Mouse (Mus musculus): ENCODE results near the gene Bend4. TPM values are rescaled to one million over a fixed set of nuclear protein-coding genes. Genes with fewer than 3 reads are reported as not detected.
A peak's percentile ranks its signal among the peaks of the same experiment; 100 is the strongest.

Bend4 gene
- polyA plus RNA-seq, 1 experiment from 2014 or later, result 16.0 TPM

- peaks cover 10% of the 10 kb centered on the region; the same call in 1 of the 2 replicates for H3K27me3 ChIP-seq (ENCODE audit: control insufficient read depth, insufficient read depth, low read length)
- no peaks in the 10 kb centered on the region for H3K9me3 ChIP-seq (ENCODE audit: control insufficient read depth, low read length)
- 0 out of 2 replicates have a peak, but pooled peaks cover 3% of the 10 kb centered on the region for H3K4me1 ChIP-seq (ENCODE audit: control insufficient read depth, insufficient read depth, low read length)
- peak overlapping the region; percentile 73 for H3K9ac ChIP-seq (ENCODE audit: low read length)
- peak overlapping the region; percentile 30; the same call in 1 of the 2 replicates for H3K27ac ChIP-seq (replicated peaks; ENCODE audit: low read depth, low read length)
- no peaks in the 10 kb centered on the region for H3K36me3 ChIP-seq (ENCODE audit: control insufficient read depth, insufficient read depth, low read length)
- WGBS, result under 1% methylated on average over 89 of the region's 121 CpGs
- H3K4me3 ChIP-seq (ENCODE audit: low read depth, low read length), result peak overlapping the region; percentile 65
- peak; percentile 37 for ATAC-seq (ENCODE audit: insufficient number of reproducible peaks, low FRiP score, low TSS enrichment, low read depth)
- peak overlapping the region; percentile 85 for H3K4me2 ChIP-seq (ENCODE audit: low read depth, severe bottlenecking)
- peak; percentile 50 for DNase-seq (ENCODE audit: low spot score)
These were observed 1.4 kb downstream of the Bend4 start for GRCm38 (mm10) chr5:67426478-67427442.

GRCm38 (mm10) chr5:67426011-67426410 lies 2.1 kb downstream of the Bend4 start:
- no peaks in the 10 kb centered on the region for H3K9me3 ChIP-seq (ENCODE audit: control insufficient read depth, low read length)
- peak overlapping the region; percentile 73 for H3K9ac ChIP-seq (ENCODE audit: low read length)
- 16% methylated on average over 5 of the region's 5 CpGs for WGBS
- peak overlapping the region; percentile 85 for H3K4me2 ChIP-seq (ENCODE audit: low read depth, severe bottlenecking)
- peak overlapping the region; percentile 65 for H3K4me3 ChIP-seq (ENCODE audit: low read depth, low read length)
- H3K27me3 ChIP-seq (ENCODE audit: control insufficient read depth, insufficient read depth, low read length), result peaks cover 10% of the 10 kb centered on the region; the same call in 1 of the 2 replicates
- 0 out of 2 replicates have a peak, but pooled peaks cover 3% of the 10 kb centered on the region for H3K4me1 ChIP-seq (ENCODE audit: control insufficient read depth, insufficient read depth, low read length)
- no peak overlapping the region for H3K27ac ChIP-seq (replicated peaks; ENCODE audit: low read depth, low read length)
- ATAC-seq (ENCODE audit: insufficient number of reproducible peaks, low FRiP score, low TSS enrichment, low read depth) (no peak), DNase-seq (ENCODE audit: low spot score) (no peak)
- H3K36me3 ChIP-seq (ENCODE audit: control insufficient read depth, insufficient read depth, low read length), result no peaks in the 10 kb centered on the region

GRCm38 (mm10) chr5:67424636-67425035 lies 3.5 kb downstream of the Bend4 start:
- Histone ChIP-seq H3K4me2 (ENCODE audit: low read depth, severe bottlenecking) (no peak overlapping the region), H3K9me3 (ENCODE audit: control insufficient read depth, low read length) (no peaks in the 10 kb centered on the region), H3K36me3 (ENCODE audit: control insufficient read depth, insufficient read depth, low read length) (no peaks in the 10 kb centered on the region), H3K4me1 (ENCODE audit: control insufficient read depth, insufficient read depth, low read length) (0 out of 2 replicates have a peak, but pooled peaks cover 3% of the 10 kb centered on the region), H3K4me3 (ENCODE audit: low read depth, low read length) (no peak overlapping the region), H3K27ac (replicated peaks; ENCODE audit: low read depth, low read length) (no peak overlapping the region), H3K9ac (ENCODE audit: low read length) (no peak overlapping the region), H3K27me3 (ENCODE audit: control insufficient read depth, insufficient read depth, low read length) (peaks cover 10% of the 10 kb centered on the region; the same call in 1 of the 2 replicates)
- no peak for ATAC-seq (ENCODE audit: insufficient number of reproducible peaks, low FRiP score, low TSS enrichment, low read depth)
- peak; percentile 56 for DNase-seq (ENCODE audit: low spot score)
- WGBS, result 34% methylated on average over 3 of the region's 3 CpGs

- H3K36me3 ChIP-seq (ENCODE audit: control insufficient read depth, insufficient read depth, low read length), result no peaks in the 10 kb centered on the region
- no peak overlapping the region for H3K4me3 ChIP-seq (ENCODE audit: low read depth, low read length)
- no peak for DNase-seq (ENCODE audit: low spot score)
- H3K4me2 ChIP-seq (ENCODE audit: low read depth, severe bottlenecking), result no peak overlapping the region
- no peak overlapping the region for H3K27ac ChIP-seq (replicated peaks; ENCODE audit: low read depth, low read length)
- no peak overlapping the region for H3K9ac ChIP-seq (ENCODE audit: low read length)
- 0 out of 2 replicates have a peak, but pooled peaks cover 3% of the 10 kb centered on the region for H3K4me1 ChIP-seq (ENCODE audit: control insufficient read depth, insufficient read depth, low read length)
- WGBS, result 89% methylated on average over 2 of the region's 2 CpGs
- no peaks in the 10 kb centered on the region for H3K9me3 ChIP-seq (ENCODE audit: control insufficient read depth, low read length)
- peaks cover 10% of the 10 kb centered on the region; the same call in 1 of the 2 replicates for H3K27me3 ChIP-seq (ENCODE audit: control insufficient read depth, insufficient read depth, low read length)
- no peak for ATAC-seq (ENCODE audit: insufficient number of reproducible peaks, low FRiP score, low TSS enrichment, low read depth)
These were observed 4.1 kb downstream of the Bend4 start for GRCm38 (mm10) chr5:67423963-67424362.

- no peak overlapping the region for H3K27ac ChIP-seq (replicated peaks; ENCODE audit: low read depth, low read length)
- 81% methylated on average over 9 of the region's 9 CpGs for WGBS
- 0 out of 2 replicates have a peak, but pooled peaks cover 3% of the 10 kb centered on the region for H3K4me1 ChIP-seq (ENCODE audit: control insufficient read depth, insufficient read depth, low read length)
- no peak overlapping the region for H3K4me2 ChIP-seq (ENCODE audit: low read depth, severe bottlenecking)
- H3K9me3 ChIP-seq (ENCODE audit: control insufficient read depth, low read length), result no peaks in the 10 kb centered on the region
- no peak for DNase-seq (ENCODE audit: low spot score)
- no peak for ATAC-seq (ENCODE audit: insufficient number of reproducible peaks, low FRiP score, low TSS enrichment, low read depth)
- H3K4me3 ChIP-seq (ENCODE audit: low read depth, low read length), result no peak overlapping the region
- no peak overlapping the region for H3K9ac ChIP-seq (ENCODE audit: low read length)
- no peaks in the 10 kb centered on the region for H3K36me3 ChIP-seq (ENCODE audit: control insufficient read depth, insufficient read depth, low read length)
- peaks cover 10% of the 10 kb centered on the region; the same call in 1 of the 2 replicates for H3K27me3 ChIP-seq (ENCODE audit: control insufficient read depth, insufficient read depth, low read length)
These were observed 4.8 kb downstream of the Bend4 start for GRCm38 (mm10) chr5:67423326-67423725.

- Histone ChIP-seq H3K4me1 (ENCODE audit: control insufficient read depth, insufficient read depth, low read length) (no peaks in the 10 kb centered on the region), H3K4me3 (ENCODE audit: low read depth, low read length) (no peak overlapping the region), H3K27ac (replicated peaks; ENCODE audit: low read depth, low read length) (no peak overlapping the region), H3K4me2 (ENCODE audit: low read depth, severe bottlenecking) (no peak overlapping the region), H3K27me3 (ENCODE audit: control insufficient read depth, insufficient read depth, low read length) (no peaks in the 10 kb centered on the region), H3K9me3 (ENCODE audit: control insufficient read depth, low read length) (no peaks in the 10 kb centered on the region), H3K9ac (ENCODE audit: low read length) (no peak overlapping the region), H3K36me3 (ENCODE audit: control insufficient read depth, insufficient read depth, low read length) (peaks cover 6% of the 10 kb centered on the region; the same call in 1 of the 2 replicates)
- 79% methylated on average over 4 of the region's 4 CpGs for WGBS
- DNase-seq (ENCODE audit: low spot score), result no peak
- no peak for ATAC-seq (ENCODE audit: insufficient number of reproducible peaks, low FRiP score, low TSS enrichment, low read depth)
These were observed 8.7 kb downstream of the Bend4 start for GRCm38 (mm10) chr5:67419407-67419806.

GRCm38 (mm10) chr5:67411475-67411874 lies 16.6 kb downstream of the Bend4 start:
- DNase-seq (ENCODE audit: low spot score) (no peak), ATAC-seq (ENCODE audit: insufficient number of reproducible peaks, low FRiP score, low TSS enrichment, low read depth) (no peak)
- peaks cover 6% of the 10 kb centered on the region; the same call in 1 of the 2 replicates for H3K4me1 ChIP-seq (ENCODE audit: control insufficient read depth, insufficient read depth, low read length)
- 0 out of 2 replicates have a peak, but pooled peaks cover 2% of the 10 kb centered on the region for H3K36me3 ChIP-seq (ENCODE audit: control insufficient read depth, insufficient read depth, low read length)
- no peaks in the 10 kb centered on the region for H3K9me3 ChIP-seq (ENCODE audit: control insufficient read depth, low read length)
- no peak overlapping the region for H3K4me3 ChIP-seq (ENCODE audit: low read depth, low read length)
- no peak overlapping the region for H3K4me2 ChIP-seq (ENCODE audit: low read depth, severe bottlenecking)
- H3K9ac ChIP-seq (ENCODE audit: low read length), result no peak overlapping the region
- H3K27me3 ChIP-seq (ENCODE audit: control insufficient read depth, insufficient read depth, low read length), result no peaks in the 10 kb centered on the region
- no peak overlapping the region for H3K27ac ChIP-seq (replicated peaks; ENCODE audit: low read depth, low read length)
- 48% methylated on average over 7 of the region's 7 CpGs for WGBS

- no peak overlapping the region for H3K27ac ChIP-seq (replicated peaks; ENCODE audit: low read depth, low read length)
- no peak overlapping the region for H3K4me3 ChIP-seq (ENCODE audit: low read depth, low read length)
- 0 out of 2 replicates have a peak, but pooled peaks cover 1% of the 10 kb centered on the region for H3K36me3 ChIP-seq (ENCODE audit: control insufficient read depth, insufficient read depth, low read length)
- no peak overlapping the region for H3K9ac ChIP-seq (ENCODE audit: low read length)
- no peaks in the 10 kb centered on the region for H3K27me3 ChIP-seq (ENCODE audit: control insufficient read depth, insufficient read depth, low read length)
- H3K4me2 ChIP-seq (ENCODE audit: low read depth, severe bottlenecking), result no peak overlapping the region
- H3K4me1 ChIP-seq (ENCODE audit: control insufficient read depth, insufficient read depth, low read length), result peaks cover 6% of the 10 kb centered on the region; the same call in 1 of the 2 replicates
- 44% methylated on average over 4 of the region's 4 CpGs for WGBS
- ATAC-seq (ENCODE audit: insufficient number of reproducible peaks, low FRiP score, low TSS enrichment, low read depth) (no peak), DNase-seq (ENCODE audit: low spot score) (no peak)
- H3K9me3 ChIP-seq (ENCODE audit: control insufficient read depth, low read length), result no peaks in the 10 kb centered on the region
These were observed 17.7 kb downstream of the Bend4 start for GRCm38 (mm10) chr5:67410426-67410825.

All from limb, embryonic 11.5 days (tissue).